Mouse (Mus musculus): ENCODE measurements around the gene Cd274.

- no peak for TF ChIP-seq EP300 (IDR thresholded peaks at IDR 0.05; ENCODE audit: low read length)
- TF ChIP-seq ZNF384 (IDR thresholded peaks at IDR 0.05; ENCODE audit: low read depth, low read length): no peak
- TF ChIP-seq POLR2AphosphoS2 (IDR thresholded peaks at IDR 0.05; ENCODE audit: low read depth, low read length): no peak
- TF ChIP-seq CTCF (conservative IDR thresholded peaks at IDR 0.05 in 1 of 2, IDR thresholded peaks at IDR 0.05 in 1 of 2; ENCODE audit: low read depth in 2 of 2, low read length in 2 of 2): no peak
- TF ChIP-seq POLR2A (IDR thresholded peaks at IDR 0.05; ENCODE audit: low read depth, low read length): 0 out of 2 replicates have a peak, but pooled peaks have one; percentile 24
- no peak for TF ChIP-seq ETS1 (conservative IDR thresholded peaks at IDR 0.05; ENCODE audit: low read depth, low read length)
- TF ChIP-seq CHD2 (IDR thresholded peaks at IDR 0.05; ENCODE audit: low read length): no peak
- TF ChIP-seq USF2 (conservative IDR thresholded peaks at IDR 0.05; ENCODE audit: low read depth, low read length): no peak
- TF ChIP-seq NRF1 (IDR thresholded peaks at IDR 0.05; ENCODE audit: low read depth, low read length): no peak
- no peak for TF ChIP-seq ZC3H11A (IDR thresholded peaks at IDR 0.05; ENCODE audit: low read depth, low read length)
- TF ChIP-seq MAZ (IDR thresholded peaks at IDR 0.05; ENCODE audit: low read depth, low read length): no peak
These were observed 17.2 kb downstream of the Cd274 start for GRCm38 (mm10) chr19:29384412-29384811.
